Mouse (Mus musculus) stomach, postnatal 0 days (tissue): ENCODE results near the gene Snx29.

Experiments used
- CTCF ChIP-seq: IDR thresholded peaks from 2 replicates; pipeline ENCODE4 v1.5.1; 2016; ENCODE audit warnings: antibody characterized with exemption, low read depth, mild to moderate bottlenecking, moderate library complexity
- EP300 ChIP-seq: optimal IDR thresholded peaks from 2 replicates; pipeline ENCODE3; 2016; ENCODE audit warnings: antibody characterized with exemption

GRCm38 (mm10) chr16:11709999-11710667 lies 387.4 kb downstream of the Snx29 start:
- TF ChIP-seq CTCF (no peak), EP300 (no peak)
